Mouse (Mus musculus) olfactory bulb, adult 2 months (tissue): ENCODE data around the gene A630089N07Rik. TPM values are rescaled to one million over a fixed set of nuclear protein-coding genes. Genes with fewer than 3 reads are reported as not detected.

ENCODE experiments used
- H3K27ac ChIP-seq: fragments of 200-500 bp; 2 replicates; pipeline ENCODE4 v1.5.1; 2012; ENCODE audit warnings: low read depth, low read length; ENCODE audit not compliant: insufficient read depth
- H3K4me1 ChIP-seq: fragments of 200-500 bp; 2 replicates; pipeline ENCODE4 v1.6.1; 2012; ENCODE audit warnings: low read length; ENCODE audit not compliant: control insufficient read depth, insufficient read depth
- H3K4me3 ChIP-seq: fragments of 200-500 bp; 2 replicates; pipeline ENCODE4 v1.5.1; 2012; ENCODE audit warnings: mild to moderate bottlenecking, low read depth, low read length, moderate library complexity; ENCODE audit not compliant: insufficient read depth
- CTCF ChIP-seq: fragments of 200-500 bp; IDR thresholded peaks from 2 replicates; pipeline ENCODE4 v1.5.1; 2012; ENCODE audit warnings: low read depth, mild to moderate bottlenecking, low read length, moderate library complexity; ENCODE audit not compliant: insufficient read depth
- POLR2A ChIP-seq: fragments of 200-500 bp; IDR thresholded peaks from 2 replicates; pipeline ENCODE4 v1.6.1; 2012; ENCODE audit warnings: mild to moderate bottlenecking, low read depth, low read length, moderate library complexity; ENCODE audit not compliant: insufficient read depth
- WGBS: fragments of 180-500 bp; shearing (Covaris S2); methylation state at CpG from one replicate; pipeline ENCODE4 v1.1.7; 2018; 5-methylcytosine and 5-hydroxymethylcytosine counted together
- polyA plus RNA-seq: library from polyadenylated mRNA; stranded (reverse); fragments of >200 nt; gene quantifications from 2 replicates; pipeline ENCODE4 v1.2.4, GENCODE M21; 2012; ENCODE audit warnings: low replicate concordance; ENCODE audit not compliant: missing spikeins, insufficient read depth, insufficient read length

The A630089N07Rik gene
- polyA plus RNA-seq, 1 experiment, result not detected

GRCm38 (mm10) chr16:97962151-97962948 is 119.9 kb downstream of the A630089N07Rik start, which contains the start of the genes C2cd2 and Zbtb21:
TSS of gene C2cd2 (minus strand) at chr16:97962598.
TSS of gene Zbtb21 (minus strand) at chr16:97962622.
- no peak for TF ChIP-seq CTCF
- peak; percentile 94 for TF ChIP-seq POLR2A
- under 1% methylated on average over 78 of the region's 78 CpGs for WGBS
- Histone ChIP-seq H3K27ac (peak within 1 kb of the TSS; percentile 98), H3K4me1 (no peaks in the 10 kb centered on the region), H3K4me3 (peak within 1 kb of the TSS; percentile 86)

GRCm38 (mm10) chr16:97961381-97962150 is 120.7 kb downstream of the A630089N07Rik start:
- no peak for TF ChIP-seq CTCF
- WGBS, result 4% methylated on average over 36 of the region's 36 CpGs
- Histone ChIP-seq H3K4me1 (no peaks in the 10 kb centered on the region), H3K4me3 (peak overlapping the region; percentile 86), H3K27ac (peak overlapping the region; percentile 43; the same call in 1 of the 2 replicates)

GRCm38 (mm10) chr16:97960348-97960747 is 121.9 kb downstream of the A630089N07Rik start:
- Histone ChIP-seq H3K4me3 (no peak overlapping the region), H3K27ac (no peak overlapping the region), H3K4me1 (no peaks in the 10 kb centered on the region)
- TF ChIP-seq POLR2A, result no peak
- no peak for TF ChIP-seq CTCF
- WGBS, result 78% methylated on average over 3 of the region's 3 CpGs

- TF ChIP-seq POLR2A (no peak), CTCF (no peak)
- no peak overlapping the region for H3K27ac ChIP-seq
- H3K4me3 ChIP-seq, result no peak overlapping the region
- no peaks in the 10 kb centered on the region for H3K4me1 ChIP-seq
Measured at GRCm38 (mm10) chr16:97958401-97958973, 123.8 kb downstream of the A630089N07Rik start.

- no peak for TF ChIP-seq CTCF
- TF ChIP-seq POLR2A, result no peak
- Histone ChIP-seq H3K27ac (no peak overlapping the region), H3K4me3 (no peak overlapping the region), H3K4me1 (no peaks in the 10 kb centered on the region)
Measured at GRCm38 (mm10) chr16:97957626-97958025, 124.6 kb downstream of the A630089N07Rik start.

GRCm38 (mm10) chr16:97956011-97956410 is 126.2 kb downstream of the A630089N07Rik start:
- Histone ChIP-seq H3K4me3 (no peak overlapping the region), H3K27ac (no peak overlapping the region), H3K4me1 (no peaks in the 10 kb centered on the region)
- 89% methylated on average over 2 of the region's 2 CpGs for whole genome bisulfite sequencing
- TF ChIP-seq POLR2A (no peak), CTCF (no peak)

GRCm38 (mm10) chr16:97953300-97953699 is 128.9 kb downstream of the A630089N07Rik start:
- Histone ChIP-seq H3K4me1 (no peaks in the 10 kb centered on the region), H3K4me3 (no peak overlapping the region), H3K27ac (no peak overlapping the region)
- 77% methylated on average over 2 of the region's 2 CpGs for WGBS
- TF ChIP-seq CTCF (no peak), POLR2A (no peak)

GRCm38 (mm10) chr16:97952801-97953200 is 129.4 kb downstream of the A630089N07Rik start:
- 89% methylated on average over 9 of the region's 9 CpGs for WGBS

GRCm38 (mm10) chr16:97952371-97952770 is 129.9 kb downstream of the A630089N07Rik start:
- no peak for TF ChIP-seq CTCF
- TF ChIP-seq POLR2A, result no peak
- Histone ChIP-seq H3K4me3 (no peak overlapping the region), H3K27ac (no peak overlapping the region), H3K4me1 (no peaks in the 10 kb centered on the region)
- WGBS, result 92% methylated on average over 4 of the region's 4 CpGs

More at GRCm38 (mm10) chr16:97952801-97953200, 129.4 kb downstream of the A630089N07Rik start:
- Histone ChIP-seq H3K4me3 (no peak overlapping the region), H3K4me1 (no peaks in the 10 kb centered on the region), H3K27ac (no peak overlapping the region)
- no peak for TF ChIP-seq CTCF
- no peak for TF ChIP-seq POLR2A

Other genes with a start within 250 kb of the A630089N07Rik start
- gene Prdm15, start 230.6 kb downstream of the A630089N07Rik start, polyA plus RNA-seq, result not detected in 2 replicates
- gene C2cd2, start 119.9 kb downstream of the A630089N07Rik start, polyA plus RNA-seq, result not detected in 2 replicates
- not detected in 2 replicates for gene Zbtb21, start 119.8 kb downstream of the A630089N07Rik start, polyA plus RNA-seq
- not detected in 2 replicates for gene B230307C23Rik, start 85.1 kb downstream of the A630089N07Rik start, polyA plus RNA-seq